Mouse (Mus musculus) hindbrain, embryonic 16.5 days (tissue): ENCODE results near the gene Msmb. TPM values are rescaled to one million over a fixed set of nuclear protein-coding genes. Genes with fewer than 3 reads are reported as not detected.

Experiments used
- polyA plus RNA-seq: library from polyadenylated mRNA; unstranded; fragments of >200 nt; fragmentation: Nextera tagmentation; extraction: Ambion mirVana; gene quantifications from 2 replicates; pipeline ENCODE4 v1.2.1, GENCODE M21; 2015

Gene Msmb
- polyA plus RNA-seq, 1 experiment from 2014 or later = not detected

Other genes starting within 250 kb of the Msmb start
- 1.1 and 1.4 TPM in 2 replicates for gene Galnt15, start 113.0 kb upstream of the Msmb start, polyA plus RNA-seq
- 21.7 and 29.0 TPM in 2 replicates for gene Oxnad1, start 56.6 kb upstream of the Msmb start, polyA plus RNA-seq
- gene Dph3, start 56.3 kb upstream of the Msmb start, polyA plus RNA-seq = 68.9 and 72.9 TPM in 2 replicates
- 104 and 116 TPM in 2 replicates for gene Ncoa4, start 17.8 kb downstream of the Msmb start, polyA plus RNA-seq
- 221 and 231 TPM in 2 replicates for gene Timm23, start 59.9 kb downstream of the Msmb start, polyA plus RNA-seq
- gene Parg, start 59.9 kb downstream of the Msmb start, polyA plus RNA-seq = 26.8 and 30.0 TPM in 2 replicates
- 20.9 and 24.6 TPM in 2 replicates for gene Ogdhl, start 180.0 kb downstream of the Msmb start, polyA plus RNA-seq
- 0.74 and 0.95 TPM in 2 replicates for gene 1700024G13Rik, start 246.4 kb downstream of the Msmb start, polyA plus RNA-seq